Mouse (Mus musculus) R1 (cell line): ENCODE results near the gene Bckdk.

Experiments used
- DNase-seq: peaks from one replicate; pipeline ENCODE4 v3.0.0-alpha.2; 2018; ENCODE audit warnings: low read depth, low spot score

The Bckdk gene

GRCm38 (mm10) chr7:127895891-127896290 is 8.0 kb upstream of the Bckdk start:
- DNase-seq: peak; percentile 21

GRCm38 (mm10) chr7:127896384-127896783 is 7.5 kb upstream of the Bckdk start:
- DNase-seq: peak; percentile 89

DNA sequence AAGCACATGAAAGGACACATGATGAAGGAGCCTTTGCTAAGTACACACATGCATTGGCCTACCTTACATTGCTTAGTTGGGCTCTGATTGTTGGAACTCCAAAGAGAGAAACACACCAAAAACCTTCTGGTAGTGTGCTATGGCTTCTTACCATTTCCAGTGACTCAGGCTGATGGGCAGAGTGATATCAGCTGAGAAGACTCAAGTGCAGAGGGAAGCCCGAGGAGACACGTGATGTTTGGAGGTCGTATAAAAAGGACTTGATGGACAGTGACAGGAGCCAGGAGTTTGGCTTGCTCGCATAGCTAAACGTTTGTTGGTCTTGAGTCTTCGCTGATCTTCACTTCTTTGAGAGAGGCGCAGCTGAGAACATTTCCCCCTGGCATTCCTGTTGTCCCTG is 6.3 kb upstream of the Bckdk start:
- no peak for DNase-seq

DNA sequence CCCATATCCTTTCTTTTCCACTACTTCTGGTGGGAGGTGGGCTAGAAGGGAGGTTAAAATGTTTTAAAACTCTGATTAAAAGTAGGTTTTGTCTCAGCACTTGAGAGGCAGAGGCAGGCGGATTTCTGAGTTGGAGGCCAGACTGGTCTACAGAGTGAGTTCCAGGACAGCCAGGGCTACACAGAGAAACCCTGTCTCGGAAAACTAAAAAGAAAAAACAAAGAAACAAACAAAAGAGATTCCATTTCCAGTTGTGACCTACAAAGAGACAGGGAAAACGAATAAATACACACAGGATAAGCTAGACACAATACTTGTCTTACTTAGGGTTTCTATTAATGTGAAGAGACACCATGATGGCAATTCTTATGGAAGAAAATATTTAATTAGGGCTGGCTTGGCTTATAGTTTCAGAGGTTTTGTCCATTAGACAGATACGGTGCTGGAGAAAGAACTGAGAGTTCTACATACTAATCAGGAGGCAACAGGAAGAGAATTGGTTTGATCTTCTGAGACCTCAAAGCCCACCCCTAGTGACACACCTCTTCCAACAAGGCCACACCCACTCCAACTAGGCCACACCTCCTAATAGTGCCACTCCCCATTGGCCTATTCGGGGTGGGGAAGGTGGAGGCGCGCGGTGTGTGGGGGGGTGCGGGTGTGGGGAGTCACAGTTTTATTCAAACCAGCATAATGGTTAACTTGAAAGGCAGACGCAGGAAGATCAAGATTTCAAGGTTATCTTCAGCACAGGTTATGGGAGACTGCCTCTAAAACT is 5.5 kb upstream of the Bckdk start:
- peak; percentile 82 for DNase-seq

DNA sequence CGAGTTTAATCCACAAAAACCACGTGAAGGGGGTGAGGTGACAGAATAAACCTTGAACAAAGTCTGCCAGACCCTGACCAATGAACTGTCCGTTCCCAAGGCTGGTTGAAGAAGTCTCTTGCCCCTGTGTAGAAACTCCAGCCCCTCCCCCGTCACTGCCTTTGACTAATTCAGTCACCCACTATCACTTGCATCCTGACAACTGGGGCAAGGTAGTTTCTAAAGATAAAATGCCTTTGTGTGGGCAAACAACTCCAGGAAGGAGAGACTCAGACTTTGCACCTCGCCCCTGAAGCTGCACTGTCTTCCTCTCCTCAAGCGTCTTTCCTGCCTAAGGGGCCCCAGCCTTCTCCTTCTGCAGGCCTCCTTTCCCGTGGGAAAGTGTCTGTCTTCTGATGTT is 3.9 kb upstream of the Bckdk start:
- DNase-seq: no peak

- no peak for DNase-seq
These were observed 2.1 kb upstream of the Bckdk start for GRCm38 (mm10) chr7:127901772-127902171.

- no peak for DNase-seq
These were observed 4.1 kb downstream of the Bckdk start for GRCm38 (mm10) chr7:127907939-127908338.

- no peak for DNase-seq
These were observed 4.8 kb downstream of the Bckdk start for GRCm38 (mm10) chr7:127908656-127909055.

DNA sequence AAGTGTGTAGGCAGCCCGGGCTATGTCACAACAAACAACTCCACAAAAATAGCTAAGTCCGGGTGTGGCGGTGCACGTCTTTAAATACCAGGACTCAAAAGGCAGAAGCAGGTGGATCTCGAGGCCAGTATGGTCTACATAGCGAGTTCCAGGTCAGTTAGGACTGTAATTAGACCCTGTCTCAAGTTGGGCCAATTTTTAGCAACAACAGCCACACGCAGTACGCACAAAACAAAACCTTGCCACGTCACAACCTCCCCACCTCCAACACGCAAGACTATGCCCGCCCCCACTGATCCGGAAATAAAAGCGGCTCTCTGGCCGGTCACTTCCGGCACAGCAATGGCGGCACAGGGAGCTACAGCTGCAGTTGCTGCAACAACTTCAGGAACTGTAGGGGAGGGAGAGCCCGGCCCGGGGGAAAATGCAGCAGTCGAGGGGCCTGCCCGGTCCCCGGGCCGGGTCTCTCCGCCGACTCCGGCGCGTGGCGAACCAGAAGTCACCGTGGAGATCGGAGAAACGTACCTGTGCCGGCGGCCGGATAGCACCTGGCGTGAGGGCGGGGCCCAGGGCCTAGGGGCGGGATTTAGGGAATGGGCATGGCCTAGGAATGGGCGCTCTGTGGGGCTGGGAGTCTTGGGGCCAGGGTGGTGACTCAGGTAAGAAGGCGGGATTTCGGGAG is 8.4 kb downstream of the Bckdk start, which contains the start of gene Kat8:
Kat8 (plus strand) TSS at position 327 of the 682 bp plus-strand sequence.
- DNase-seq: peak; percentile 97

DNA sequence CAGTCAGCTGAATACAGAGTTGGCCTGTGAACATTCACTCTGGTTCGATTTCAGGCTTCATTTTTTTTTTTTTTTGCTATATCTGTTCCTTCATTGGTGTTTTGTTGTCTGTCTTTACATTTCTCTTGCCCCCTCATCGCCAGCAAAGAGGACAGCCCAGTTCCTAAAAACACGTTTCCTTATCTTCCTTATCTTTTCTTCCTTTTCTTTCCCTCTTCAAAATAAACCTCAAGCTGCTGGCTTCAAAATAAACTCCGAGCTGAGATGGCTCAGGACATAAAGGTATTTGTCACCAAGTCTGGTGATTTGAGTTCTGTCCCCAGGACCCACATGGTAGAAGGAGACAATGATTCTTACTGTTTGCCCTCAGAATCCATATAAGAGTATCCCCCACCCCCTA is 9.1 kb downstream of the Bckdk start:
- no peak for DNase-seq

DNA sequence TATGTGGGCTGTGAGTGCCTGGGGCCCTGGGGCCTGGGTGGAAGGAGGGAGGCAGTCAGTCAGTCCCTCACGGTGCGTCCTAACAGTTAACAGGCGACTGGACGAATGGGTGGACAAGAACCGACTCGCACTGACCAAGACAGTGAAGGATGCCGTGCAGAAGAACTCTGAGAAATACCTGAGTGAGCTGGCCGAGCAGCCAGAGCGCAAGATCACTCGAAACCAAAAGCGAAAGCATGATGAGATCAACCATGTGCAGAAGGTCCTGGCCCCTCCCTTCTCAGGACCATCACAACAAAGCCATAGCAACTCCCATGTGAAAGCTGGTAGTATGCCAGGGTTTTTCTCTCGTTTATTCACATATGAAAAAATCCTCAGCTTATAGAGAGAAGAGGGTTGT is 11.4 kb downstream of the Bckdk start:
- no peak for DNase-seq

GRCm38 (mm10) chr7:127918203-127918602 is 14.3 kb downstream of the Bckdk start:
- peak; percentile 89 for DNase-seq

DNA sequence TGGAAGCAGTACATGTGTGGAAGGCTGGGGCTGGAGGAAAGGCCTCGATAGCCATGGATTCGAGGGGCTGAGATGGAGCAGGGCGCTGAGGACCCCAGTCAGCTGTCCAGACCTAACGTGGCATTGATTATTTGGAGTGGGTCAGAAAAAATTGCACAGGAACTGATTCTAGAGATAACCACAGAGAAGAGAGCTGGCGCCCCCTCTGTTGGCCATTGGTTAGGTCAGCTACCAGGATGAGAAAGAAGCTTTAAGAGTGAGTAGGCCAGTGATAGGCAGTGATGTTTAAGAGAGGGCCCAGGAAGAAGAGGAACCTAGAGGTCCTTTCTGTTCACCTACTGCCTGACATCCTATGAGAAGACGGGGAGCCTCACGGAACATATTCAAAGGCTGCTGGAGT is 15.4 kb downstream of the Bckdk start:
- DNase-seq: peak; percentile 74

DNA sequence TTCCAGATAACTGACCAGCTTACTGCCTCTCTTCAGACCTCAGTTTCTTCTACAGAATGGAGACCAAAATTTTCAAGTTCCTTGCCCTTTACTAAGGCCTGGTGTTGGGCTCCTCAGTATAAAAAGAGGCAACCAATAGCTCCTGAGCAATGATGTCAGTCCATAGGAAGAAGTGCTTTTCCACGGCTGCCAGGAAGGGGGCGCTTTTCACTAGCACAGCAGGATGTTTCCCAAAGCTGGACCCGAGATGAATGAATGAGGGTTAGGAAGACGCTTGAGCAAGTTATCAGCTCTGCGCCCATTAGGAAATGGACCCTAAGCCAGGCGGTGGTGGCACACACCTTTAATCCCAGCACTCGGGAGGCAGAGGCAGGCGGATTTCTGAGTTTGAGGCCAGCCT is 17.6 kb downstream of the Bckdk start:
- DNase-seq: peak; percentile 81

DNA sequence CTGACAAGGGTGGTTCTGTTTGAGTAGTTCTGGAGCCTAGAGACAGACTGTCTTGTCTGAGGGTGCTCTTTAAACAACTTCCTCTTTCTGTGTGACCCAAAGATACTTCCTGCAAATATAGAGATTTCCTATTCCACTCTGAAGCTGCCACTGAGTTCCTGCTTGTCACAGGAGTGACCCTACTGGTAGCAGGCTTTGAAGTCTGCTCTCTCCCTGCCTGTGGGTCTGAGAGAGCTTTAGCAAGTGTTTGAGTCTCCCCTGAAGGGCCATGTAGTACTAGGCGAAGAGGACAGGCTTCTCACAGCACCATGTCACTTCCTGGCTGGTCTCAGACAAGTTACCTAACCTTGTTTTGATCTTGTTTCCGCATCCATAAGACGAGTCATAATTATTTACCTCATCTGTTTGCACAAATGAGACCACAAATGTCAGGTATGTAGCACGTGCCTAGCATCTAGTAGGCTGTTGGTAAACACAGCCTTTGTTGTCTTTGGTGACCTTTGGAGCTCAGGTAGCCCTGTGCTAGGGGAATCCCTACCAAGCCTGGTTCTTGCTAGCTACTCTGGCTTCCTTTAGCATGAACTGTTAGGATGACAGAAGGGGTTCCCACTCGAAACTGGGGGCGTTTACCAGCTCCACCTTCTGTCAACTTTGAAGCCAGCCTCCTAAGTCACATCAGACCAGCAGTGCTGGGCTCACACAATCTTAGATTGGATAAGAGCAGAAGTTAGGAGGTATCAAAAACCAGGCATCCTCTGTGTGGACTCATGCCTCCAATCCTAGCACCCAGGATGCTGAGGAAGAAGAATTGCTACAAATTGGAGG is 18.8 kb downstream of the Bckdk start:
- DNase-seq: no peak

- no peak for DNase-seq
These were observed 19.8 kb downstream of the Bckdk start for GRCm38 (mm10) chr7:127923714-127924113.

DNA sequence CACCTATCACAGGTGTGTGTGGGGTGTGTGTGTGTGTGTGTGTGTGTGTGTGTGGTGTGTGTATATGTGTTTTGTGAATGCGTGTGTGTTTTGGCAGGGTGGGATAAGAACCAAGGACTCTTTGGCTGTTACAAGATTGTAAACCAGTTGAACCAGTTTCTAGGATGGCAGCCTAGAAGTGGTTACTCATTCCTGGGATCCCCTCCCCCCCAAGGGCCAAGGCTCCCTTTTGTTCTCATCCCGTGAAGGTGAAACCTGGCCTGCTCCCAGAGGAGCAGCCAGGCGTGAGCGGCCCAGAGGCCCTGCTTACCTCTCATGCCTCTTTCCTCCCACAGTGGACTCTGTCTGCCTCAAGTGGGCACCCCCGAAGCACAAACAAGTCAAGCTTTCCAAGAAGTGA is 21.4 kb downstream of the Bckdk start:
- DNase-seq: peak; percentile 72

DNA sequence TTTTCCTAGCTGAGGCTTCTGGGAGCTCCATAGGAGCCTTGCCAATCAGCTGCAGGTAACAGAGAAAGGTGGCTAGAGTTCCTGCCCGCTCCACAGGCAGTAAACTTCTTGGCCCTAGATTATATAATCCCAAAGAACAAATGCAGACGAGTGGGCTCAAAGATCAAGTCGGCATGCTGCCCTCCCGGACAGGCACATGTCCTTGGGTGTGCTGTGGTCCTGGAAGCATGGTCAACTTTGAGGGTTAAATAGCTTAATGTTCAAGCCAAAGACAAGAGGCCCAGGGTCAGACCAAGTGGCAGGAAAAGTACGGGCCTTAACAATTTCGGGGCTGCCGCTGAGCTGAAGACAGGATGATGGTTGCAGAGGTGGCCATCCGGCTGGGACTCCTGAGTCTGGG is 22.2 kb downstream of the Bckdk start:
- no peak for DNase-seq

- DNase-seq: peak; percentile 20
These were observed 23.0 kb downstream of the Bckdk start for GRCm38 (mm10) chr7:127926846-127927245.

GRCm38 (mm10) chr7:127927726-127928125 is 23.8 kb downstream of the Bckdk start:
- DNase-seq: no peak

DNA sequence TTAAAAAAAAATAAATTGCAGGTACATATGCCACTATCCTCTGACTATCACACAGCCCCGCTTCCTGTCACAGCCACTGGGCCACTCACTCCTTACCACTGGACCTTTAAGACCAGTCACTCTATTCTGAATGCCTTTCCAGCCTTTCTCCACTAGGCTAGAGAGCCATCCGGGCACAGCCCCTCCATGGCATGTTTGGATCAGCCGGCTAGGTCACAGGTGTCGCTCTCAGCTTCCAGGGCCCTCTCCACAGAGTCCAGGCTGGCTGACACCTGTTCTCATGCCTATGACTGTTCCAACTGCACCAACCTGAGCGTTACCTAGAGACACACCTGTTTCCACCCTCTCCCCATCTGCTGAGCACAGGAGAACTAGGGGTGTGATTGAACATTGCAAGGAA is 24.7 kb downstream of the Bckdk start:
- DNase-seq: peak; percentile 35

DNA sequence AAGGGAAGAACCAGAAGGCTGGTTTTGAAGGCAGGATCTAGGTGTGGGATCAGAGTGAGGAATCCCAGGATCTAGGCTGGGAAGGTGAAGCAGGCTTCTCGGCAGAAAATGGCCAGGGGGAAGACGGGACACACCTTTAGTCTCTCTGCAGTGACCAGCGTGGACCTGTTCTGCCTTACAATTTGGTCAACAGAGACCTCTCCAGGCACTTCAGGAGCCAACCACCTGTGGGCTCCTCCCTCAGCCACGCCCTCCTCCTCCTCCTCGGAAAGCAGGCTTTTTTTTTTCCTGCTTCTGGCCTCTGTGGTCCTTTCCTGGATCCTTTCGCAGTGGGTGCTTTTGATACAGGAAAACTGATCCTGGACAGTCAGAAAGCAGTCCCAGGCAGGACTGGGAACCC is 26.0 kb downstream of the Bckdk start, which contains the start of gene Prss8:
Prss8 (minus strand) TSS at position 182 of the 400 bp plus-strand sequence.
- DNase-seq: peak; percentile 47
